Mouse (Mus musculus) lung, adult 2 months (tissue): ENCODE results near the gene Fgf2.

ENCODE experiments used
- CTCF ChIP-seq: fragments of 200-500 bp; IDR thresholded peaks from 2 replicates; pipeline ENCODE4 v1.5.1; 2011; ENCODE audit warnings: mild to moderate bottlenecking, low read length, control low read depth; ENCODE audit not compliant: insufficient read depth
- POLR2A ChIP-seq: fragments of 200-500 bp; IDR thresholded peaks from 2 replicates; pipeline ENCODE4 v1.6.1; 2011; ENCODE audit warnings: low read depth, mild to moderate bottlenecking, control low read depth, low read length, borderline replicate concordance; ENCODE audit errors: extremely low read depth

- TF ChIP-seq CTCF (no peak), POLR2A (no peak)
Observed at GRCm38 (mm10) chr3:37379201-37379600, 31.1 kb downstream of the Fgf2 start.
